Mouse (Mus musculus): ENCODE measurements around the gene Rps3a1.

DNA sequence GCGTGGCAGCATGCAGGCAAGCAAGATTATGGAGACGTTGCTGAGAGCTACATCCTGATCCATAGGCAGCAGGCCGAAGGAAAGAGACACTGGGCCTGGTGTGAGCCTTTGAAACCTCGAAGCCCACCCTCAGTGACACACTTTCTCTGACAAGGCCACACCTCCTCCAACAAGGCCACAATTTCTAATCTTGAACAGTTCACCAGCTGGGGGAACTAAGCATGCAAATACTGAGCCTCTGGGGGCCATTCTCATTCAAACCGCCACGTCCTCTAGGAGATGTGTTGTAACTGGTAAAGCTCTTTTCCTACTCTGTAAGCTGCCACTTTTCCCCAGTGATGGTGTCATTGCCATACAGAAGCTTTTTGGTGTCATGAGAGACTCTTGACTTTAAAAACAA lies 6.6 kb upstream of the Rps3a1 start:
- TF ChIP-seq CTCF (IDR thresholded peaks at IDR 0.05; ENCODE audit: low read depth, low read length): no peak
- no peak for TF ChIP-seq POLR2A (IDR thresholded peaks at IDR 0.05; ENCODE audit: extremely low read depth, insufficient read depth, low read length)

All from liver, adult 2 months (tissue).